Mouse (Mus musculus) E14TG2a.4 (cell line): ENCODE results near the gene Serpinf2.

Experiments
- CTCF ChIP-seq: conservative IDR thresholded peaks from 2 replicates; pipeline ENCODE4 v1.5.1; 2014; ENCODE audit warnings: low read length
- NANOG ChIP-seq: IDR thresholded peaks from 2 replicates; pipeline ENCODE4 v1.6.1; 2014; ENCODE audit warnings: borderline replicate concordance, low read length, mixed read lengths
- POU5F1 ChIP-seq: IDR thresholded peaks from 2 replicates; pipeline ENCODE4 v1.6.1; 2014; ENCODE audit warnings: low read length, borderline replicate concordance

GRCm38 (mm10) chr11:75439363-75439762 is at the start of gene Serpinf2:
- no peak for TF ChIP-seq CTCF
- no peak for TF ChIP-seq NANOG
- TF ChIP-seq POU5F1: no peak
